Mouse (Mus musculus) kidney, postnatal 0 days (tissue): ENCODE measurements at regions not wholly inside any gene's neighbourhood (a gene's known extent, or its start where the extent isn't known, plus 50 kb on each side); places are given as distances from the start of the nearest gene placed in this dataset.

Source experiments
- ATAC-seq: fragments of 200-750 bp; cut with Nextera tagmentation; replicated peaks from 2 replicates; pipeline ENCODE4 v1.8.0; 2017; ENCODE audit warnings: low read depth, moderate number of reproducible peaks, moderate TSS enrichment, moderate library complexity; ENCODE audit not compliant: low FRiP score
- DNase-seq: peaks from one replicate; pipeline ENCODE4 v3.0.0-alpha.2; 2016; ENCODE audit warnings: low spot score
- H3K27ac ChIP-seq: fragments of 300-500 bp; sonication (generic); 2 replicates; pipeline ENCODE4 v1.5.1; 2014; ENCODE audit warnings: mild to moderate bottlenecking
- H3K27me3 ChIP-seq: fragments of 300-500 bp; sonication (generic); 2 replicates; pipeline ENCODE4 v1.6.1; 2014; ENCODE audit warnings: low read length, mixed read lengths; ENCODE audit not compliant: insufficient read depth
- H3K36me3 ChIP-seq: fragments of 300-500 bp; sonication (generic); 2 replicates; pipeline ENCODE4 v1.6.1; 2014; ENCODE audit warnings: low read length, mixed read lengths; ENCODE audit not compliant: insufficient read depth
- H3K4me1 ChIP-seq: fragments of 300-500 bp; sonication (generic); replicated peaks from 2 replicates; pipeline ENCODE4 v1.6.1; 2014; ENCODE audit warnings: antibody characterized with exemption, low read length, mixed read lengths; ENCODE audit not compliant: insufficient read depth
- H3K4me2 ChIP-seq: fragments of 300-500 bp; sonication (generic); 2 replicates; pipeline ENCODE4 v1.6.1; 2014; ENCODE audit warnings: mild to moderate bottlenecking, low read length, moderate library complexity, mixed read lengths
- H3K4me3 ChIP-seq: fragments of 300-500 bp; sonication (generic); replicated peaks from 2 replicates; pipeline ENCODE4 v1.5.1; 2014; ENCODE audit warnings: low read depth, low read length
- H3K9ac ChIP-seq: fragments of 300-500 bp; sonication (generic); 2 replicates; pipeline ENCODE4 v1.6.1; 2014; ENCODE audit warnings: low read depth, low read length
- H3K9me3 ChIP-seq: fragments of 300-500 bp; sonication (generic); replicated peaks from 2 replicates; pipeline ENCODE4 v1.6.1; 2016; ENCODE audit warnings: low read length, inconsistent platforms, mixed read lengths
- CTCF ChIP-seq: IDR thresholded peaks from 2 replicates; pipeline ENCODE4 v1.5.1; 2016; ENCODE audit warnings: antibody characterized with exemption, low read depth, mild to moderate bottlenecking, moderate library complexity
- WGBS: fragments of 180-500 bp; shearing (Covaris S2); extraction: QIAGEN DNeasy Blood & Tissue Kit; methylation state at CpG from one replicate; pipeline ENCODE4 v1.1.7; 2014; 5-methylcytosine and 5-hydroxymethylcytosine counted together

DNA sequence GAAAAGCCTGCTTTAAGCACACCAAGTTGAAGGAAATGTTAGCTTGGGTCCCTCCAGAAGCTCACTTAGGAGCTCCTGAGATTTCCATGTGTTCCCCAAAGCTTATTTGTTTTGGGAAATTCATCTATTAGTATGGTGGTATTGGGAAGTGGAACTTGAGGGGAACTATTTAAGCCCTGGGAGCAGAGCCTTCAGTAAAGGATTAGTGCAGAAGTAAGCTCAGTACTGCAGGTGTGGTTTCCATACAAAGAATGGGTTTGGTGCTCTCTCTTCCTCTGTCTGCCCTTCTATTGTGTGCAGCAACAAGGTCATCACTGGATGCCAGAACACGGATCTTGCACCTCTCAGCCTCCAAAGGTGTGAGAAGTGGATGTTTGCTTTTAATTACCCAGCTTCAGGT lies 57.2 kb downstream of the Foxa2 start:
- Histone ChIP-seq H3K4me1 (no peaks in the 10 kb centered on the region), H3K4me2 (no peak overlapping the region), H3K4me3 (no peak overlapping the region), H3K27me3 (no peaks in the 10 kb centered on the region), H3K9me3 (no peaks in the 10 kb centered on the region), H3K9ac (no peak overlapping the region), H3K36me3 (no peaks in the 10 kb centered on the region), H3K27ac (no peak overlapping the region)
- TF ChIP-seq CTCF: no peak
- DNase-seq (no peak), ATAC-seq (no peak)
- WGBS: 52% methylated on average over 1 of the region's 1 CpGs

DNA sequence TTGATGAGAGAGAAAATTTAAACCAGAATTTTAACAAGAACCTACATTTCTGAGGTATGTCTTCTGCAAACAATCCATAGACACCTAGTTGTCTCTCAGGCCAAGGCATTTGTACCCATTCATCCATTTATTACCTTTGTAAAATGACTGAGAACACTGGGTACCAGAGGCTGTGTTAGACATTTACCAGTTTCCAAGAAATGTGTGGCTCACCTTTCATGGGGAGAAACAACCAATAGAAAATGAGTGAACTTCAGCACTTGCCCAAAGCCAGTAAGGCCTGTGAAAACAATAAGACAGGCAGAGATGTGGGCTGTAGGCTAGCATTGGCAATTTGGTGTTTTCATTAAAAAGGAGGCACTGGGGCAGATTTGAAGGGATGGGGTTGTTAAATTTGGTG lies 58.2 kb downstream of the Foxa2 start:
- Histone ChIP-seq H3K4me2 (no peak overlapping the region), H3K36me3 (no peaks in the 10 kb centered on the region), H3K9ac (no peak overlapping the region), H3K4me3 (no peak overlapping the region), H3K4me1 (no peaks in the 10 kb centered on the region), H3K9me3 (no peaks in the 10 kb centered on the region), H3K27ac (no peak overlapping the region), H3K27me3 (no peaks in the 10 kb centered on the region)
- no peak for DNase-seq
- no peak for TF ChIP-seq CTCF
- ATAC-seq: no peak

DNA sequence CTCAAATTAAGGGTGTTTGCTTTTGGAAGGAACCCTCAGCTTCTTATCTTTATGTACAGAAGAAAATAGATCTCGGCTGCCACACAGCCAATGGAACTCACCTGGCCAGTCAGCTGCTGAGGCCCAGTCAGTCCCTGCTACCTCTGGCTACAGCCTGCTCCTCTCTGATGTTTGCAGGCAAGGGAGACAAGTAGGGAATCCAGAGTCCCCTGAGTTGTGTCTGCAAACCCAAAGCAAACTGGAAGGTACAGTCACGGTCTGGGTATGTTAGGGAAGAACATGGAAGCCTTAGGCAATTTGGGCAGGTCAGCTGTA lies 61.6 kb downstream of the Foxa2 start:
- no peaks in the 10 kb centered on the region for H3K4me1 ChIP-seq
- no peak for ATAC-seq
- WGBS: 50% methylated on average over 2 of the region's 2 CpGs

DNA sequence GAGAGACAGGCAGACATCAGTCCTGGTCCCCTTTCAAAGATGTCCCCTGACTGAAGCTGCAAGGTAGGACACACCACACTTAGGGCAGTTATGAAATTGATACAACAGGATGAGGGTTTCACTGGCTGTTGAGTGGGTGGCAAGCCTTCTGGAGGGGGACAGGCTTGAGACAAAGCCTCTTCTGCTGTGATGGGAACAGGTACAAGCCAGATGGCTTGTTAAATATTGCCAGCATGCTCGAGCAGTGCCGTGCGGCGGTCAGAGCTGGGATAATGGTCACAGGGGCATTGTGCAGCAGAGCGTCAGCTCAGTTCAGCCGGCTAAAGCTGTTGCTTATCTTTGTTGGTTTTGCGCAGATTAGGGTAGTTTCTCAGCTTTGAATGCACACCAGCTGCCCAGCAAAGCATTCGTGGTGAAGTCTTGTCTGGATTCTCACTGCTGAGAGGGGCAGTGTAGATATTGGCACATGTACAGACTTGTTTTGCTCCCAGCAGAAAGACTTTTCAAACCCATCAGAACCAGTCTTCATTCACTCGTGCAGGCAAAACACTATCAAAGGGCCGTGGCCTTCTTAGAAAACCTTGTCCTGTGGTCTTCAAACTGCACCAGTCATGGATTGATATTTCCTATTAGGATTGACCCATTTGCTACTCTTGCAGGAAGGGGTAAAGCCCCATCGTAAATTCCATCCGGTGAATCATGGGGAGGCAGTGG lies 62.1 kb downstream of the Foxa2 start:
- H3K27ac ChIP-seq: no peak overlapping the region
- no peaks in the 10 kb centered on the region for H3K36me3 ChIP-seq
- no peak overlapping the region for H3K4me2 ChIP-seq
- no peaks in the 10 kb centered on the region for H3K4me1 ChIP-seq
- no peaks in the 10 kb centered on the region for H3K9me3 ChIP-seq
- no peak overlapping the region for H3K9ac ChIP-seq
- no peak overlapping the region for H3K4me3 ChIP-seq
- WGBS: 39% methylated on average over 12 of the region's 12 CpGs
- ATAC-seq (peak; percentile 85), DNase-seq (peak; percentile 2)
- peak; percentile 27; the same call in 1 of the 2 replicates for TF ChIP-seq CTCF
- H3K27me3 ChIP-seq: no peaks in the 10 kb centered on the region

More for the DNA sequence above, 61.6 kb downstream of the Foxa2 start:
- H3K9me3 ChIP-seq: no peaks in the 10 kb centered on the region
- no peak for DNase-seq
- H3K4me3 ChIP-seq: no peak overlapping the region
- no peak overlapping the region for H3K4me2 ChIP-seq
- H3K9ac ChIP-seq: no peak overlapping the region
- H3K36me3 ChIP-seq: no peaks in the 10 kb centered on the region
- TF ChIP-seq CTCF: no peak
- no peaks in the 10 kb centered on the region for H3K27me3 ChIP-seq
- no peak overlapping the region for H3K27ac ChIP-seq

DNA sequence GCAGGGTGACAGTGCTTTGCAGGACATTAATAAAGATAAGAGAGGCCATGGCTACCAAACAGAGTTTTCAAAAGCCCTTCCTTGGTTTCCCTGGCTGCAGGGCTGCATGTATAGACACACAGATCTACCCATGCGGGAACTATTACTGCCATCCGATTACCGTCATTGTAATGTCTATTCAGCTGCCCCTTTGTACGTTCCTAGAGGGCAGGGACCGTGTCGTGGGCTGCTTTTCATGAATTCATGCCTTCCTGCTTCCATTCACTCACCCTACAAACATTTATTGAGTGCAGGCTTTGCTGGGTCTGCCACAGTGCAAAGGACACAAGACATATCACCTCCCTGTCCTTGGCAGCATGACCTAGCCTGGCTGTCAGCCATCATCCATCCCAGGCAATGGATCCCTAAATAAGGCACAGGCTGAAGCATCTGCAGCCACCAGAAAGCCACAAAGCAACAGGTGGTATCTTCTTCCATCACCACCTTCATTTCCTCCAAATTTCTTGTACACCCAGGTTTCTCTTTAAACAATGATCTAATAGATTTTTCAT lies 65.8 kb downstream of the Foxa2 start:
- H3K27ac ChIP-seq: no peak overlapping the region
- ATAC-seq (no peak), DNase-seq (no peak)
- no peak overlapping the region for H3K4me2 ChIP-seq
- no peak overlapping the region for H3K9ac ChIP-seq
- H3K4me1 ChIP-seq: no peaks in the 10 kb centered on the region
- no peaks in the 10 kb centered on the region for H3K27me3 ChIP-seq
- H3K4me3 ChIP-seq: no peak overlapping the region
- TF ChIP-seq CTCF: no peak
- WGBS: 65% methylated on average over 6 of the region's 6 CpGs
- no peaks in the 10 kb centered on the region for H3K9me3 ChIP-seq
- no peaks in the 10 kb centered on the region for H3K36me3 ChIP-seq

DNA sequence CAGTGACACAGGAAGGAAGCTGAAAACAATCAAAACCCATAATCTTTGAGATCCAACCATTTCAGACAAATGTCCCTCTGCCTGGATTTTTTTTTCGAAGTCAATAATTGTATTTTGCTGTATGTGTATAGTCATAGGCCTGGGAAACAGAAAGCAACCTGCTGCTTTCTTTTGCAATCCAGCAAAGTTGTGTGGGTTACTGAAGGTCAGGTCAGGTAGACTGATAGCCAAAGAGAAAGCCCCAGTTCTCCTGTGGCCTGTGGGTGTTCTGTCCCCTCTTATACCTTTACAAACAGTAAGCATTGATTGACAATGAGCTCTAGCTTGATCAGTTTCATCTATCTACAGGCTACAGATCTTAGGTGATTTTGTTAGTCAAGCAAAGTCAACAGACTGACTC lies 66.4 kb downstream of the Foxa2 start:
- Histone ChIP-seq H3K27me3 (no peaks in the 10 kb centered on the region), H3K9ac (no peak overlapping the region), H3K9me3 (no peaks in the 10 kb centered on the region), H3K36me3 (no peaks in the 10 kb centered on the region), H3K4me1 (no peaks in the 10 kb centered on the region), H3K4me3 (no peak overlapping the region), H3K27ac (no peak overlapping the region), H3K4me2 (no peak overlapping the region)
- no peak for TF ChIP-seq CTCF
- DNase-seq: no peak
- no peak for ATAC-seq
- 88% methylated on average over 1 of the region's 1 CpGs for WGBS
